Mouse (Mus musculus): Measurements from ENCODE around the gene Baiap3. TPM values are rescaled to one million over a fixed set of nuclear protein-coding genes. Genes with fewer than 3 reads are reported as not detected.

Gene Baiap3
- under 1 TPM in 1 of 2 experiments, not detected in 1; 0.08 TPM for total RNA-seq (2021)
- long read RNA-seq, experiment 1, result 0 reads
- long read RNA-seq, experiment 2, result 0 reads

DNA sequence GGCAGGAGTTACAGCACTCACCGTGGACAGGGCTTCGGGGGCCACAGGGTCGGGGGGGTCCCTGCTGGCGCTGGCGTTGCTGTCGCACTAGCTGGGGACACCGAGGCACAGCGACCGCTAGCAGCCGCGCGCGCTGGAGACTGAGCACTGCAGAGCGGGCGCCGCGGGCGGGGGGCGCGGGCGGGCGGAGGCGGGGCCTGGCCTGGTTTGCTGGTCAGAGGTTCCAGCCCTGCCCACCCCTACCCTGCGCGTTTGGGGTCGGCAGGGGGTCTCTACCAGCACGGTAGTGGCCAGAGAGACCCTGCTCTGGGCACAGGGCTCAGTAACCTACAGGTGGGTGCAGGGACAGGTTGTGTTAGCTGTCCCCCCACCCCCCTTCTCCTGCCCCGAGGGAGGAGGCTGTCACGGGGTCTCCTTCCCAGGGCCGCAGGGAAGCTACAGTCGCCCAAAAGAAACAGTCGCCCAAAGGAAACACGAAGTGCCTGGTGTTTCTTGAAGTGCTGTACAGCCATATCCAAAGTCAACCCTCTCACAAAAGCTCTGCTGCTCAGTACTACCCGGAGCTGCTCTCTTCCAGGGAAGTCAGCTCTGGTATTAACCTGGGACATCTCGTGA is at the start of gene Baiap3:
Baiap3 (minus strand) TSS at position 225 of the 615 bp plus-strand sequence.
- Histone ChIP-seq H3K27ac (no peak within 1 kb of the TSS), H3K4me3 (peak within 1 kb of the TSS; percentile 37)
- no peak for DNase-seq
- intact Hi-C loops (cut with DNase I), result no loop called here
- no peak for TF ChIP-seq CTCF (IDR thresholded peaks at IDR 0.05)

DNA sequence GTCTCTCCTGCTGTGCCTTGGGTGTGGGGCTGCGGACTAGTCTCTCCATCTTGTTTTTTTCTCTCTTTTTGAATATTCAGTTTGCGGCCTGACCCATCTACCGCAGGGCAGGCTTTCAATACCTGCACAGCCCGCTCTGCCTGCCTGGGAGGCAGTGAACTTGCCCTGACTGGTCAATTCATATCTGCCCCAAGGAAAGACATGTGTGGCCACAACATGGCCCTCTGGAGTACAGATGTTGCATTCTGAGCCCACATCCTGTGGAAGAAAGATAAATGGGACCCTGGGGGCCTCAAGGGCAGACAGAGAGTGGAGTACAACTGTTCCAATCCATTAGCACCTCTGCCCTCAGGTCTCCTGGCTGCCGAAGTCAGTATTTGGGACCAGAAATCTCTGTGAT is 41.9 kb upstream of the Baiap3 start, which contains the start of gene Prss34:
Prss34 (plus strand) TSS at position 301 of the 400 bp plus-strand sequence.
- Histone ChIP-seq H3K4me3 (no peak within 1 kb of the TSS), H3K27ac (no peak within 1 kb of the TSS)
- no peak for TF ChIP-seq CTCF (IDR thresholded peaks at IDR 0.05)
- intact Hi-C loops (cut with DNase I), result no loop called here
- no peak for DNase-seq

DNA sequence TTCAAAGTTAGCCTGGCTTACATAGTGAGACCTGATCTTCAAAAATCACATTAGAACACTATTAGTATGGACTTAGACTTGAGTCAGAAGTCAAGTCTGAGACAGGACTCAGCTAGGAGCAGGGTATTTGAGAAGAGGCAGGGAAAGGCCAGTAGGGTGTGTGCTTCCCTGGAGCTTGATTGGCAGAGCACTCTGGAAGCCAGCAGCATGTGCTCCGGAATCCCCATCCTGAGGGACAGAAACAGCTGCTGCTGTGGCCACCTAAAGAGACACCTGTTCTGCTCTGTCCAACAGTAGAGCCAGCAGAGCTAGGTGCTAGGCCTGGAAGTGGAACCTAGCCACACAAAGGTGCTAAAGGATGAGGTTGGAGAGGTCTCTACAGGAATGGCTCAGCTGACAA is 37.9 kb upstream of the Baiap3 start:
- H3K4me3 ChIP-seq, result no peak overlapping the region
- peak; percentile 8; the same call in 1 of the 2 replicates for TF ChIP-seq CTCF (IDR thresholded peaks at IDR 0.05)
- peak; percentile 43 for DNase-seq
- intact Hi-C loops (cut with DNase I), result no loop called here
- H3K27ac ChIP-seq, result no peak overlapping the region

DNA sequence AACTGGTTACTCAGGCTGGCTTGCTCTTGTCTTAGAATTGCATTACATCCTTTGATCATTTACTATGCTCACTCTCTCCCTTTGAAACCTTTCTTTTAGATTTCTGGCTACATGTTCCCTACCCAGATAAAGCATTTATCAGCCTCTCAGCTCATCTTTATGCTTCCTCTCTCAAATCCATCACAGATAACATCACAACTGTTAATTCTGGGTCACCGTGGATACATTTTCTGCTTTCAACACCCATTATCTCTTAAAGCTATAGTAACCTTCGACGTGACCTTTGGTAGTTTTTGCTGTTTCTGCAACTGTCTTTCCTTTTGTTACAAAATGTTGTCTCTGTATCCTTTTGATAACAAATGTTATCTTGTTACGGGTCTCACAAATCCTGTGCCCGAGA is 37.3 kb upstream of the Baiap3 start:
- intact Hi-C loops (cut with DNase I), result no loop called here
- no peak overlapping the region for H3K27ac ChIP-seq

DNA sequence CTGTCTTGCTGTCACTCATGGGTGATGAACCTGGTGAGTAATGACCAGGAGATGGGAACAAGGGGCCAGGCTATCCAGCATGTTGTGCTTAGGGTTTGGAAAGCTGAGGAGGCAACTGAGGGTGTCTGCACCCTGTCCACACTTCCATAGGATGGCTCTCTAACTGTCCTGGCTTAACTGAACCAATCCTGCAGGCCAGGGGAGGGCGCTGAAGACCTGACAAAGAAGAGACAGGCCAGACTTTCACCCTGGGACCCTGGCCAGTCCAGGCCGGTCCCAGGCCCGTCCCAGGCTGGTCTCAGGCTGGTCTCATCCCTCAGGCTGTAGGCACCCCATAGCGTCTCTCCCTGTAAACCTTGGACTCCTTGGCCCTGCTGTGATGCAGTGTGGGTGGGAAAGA is 34.2 kb upstream of the Baiap3 start:
- intact Hi-C loops (cut with DNase I), result no loop called here
- no peak for TF ChIP-seq CTCF (IDR thresholded peaks at IDR 0.05)
- no peak for DNase-seq
- H3K27ac ChIP-seq, result no peak overlapping the region
- no peak overlapping the region for H3K4me3 ChIP-seq

More for the DNA sequence above, 37.3 kb upstream of the Baiap3 start:
- DNase-seq, result no peak
- H3K4me3 ChIP-seq, result no peak overlapping the region
- no peak for TF ChIP-seq CTCF (IDR thresholded peaks at IDR 0.05)

DNA sequence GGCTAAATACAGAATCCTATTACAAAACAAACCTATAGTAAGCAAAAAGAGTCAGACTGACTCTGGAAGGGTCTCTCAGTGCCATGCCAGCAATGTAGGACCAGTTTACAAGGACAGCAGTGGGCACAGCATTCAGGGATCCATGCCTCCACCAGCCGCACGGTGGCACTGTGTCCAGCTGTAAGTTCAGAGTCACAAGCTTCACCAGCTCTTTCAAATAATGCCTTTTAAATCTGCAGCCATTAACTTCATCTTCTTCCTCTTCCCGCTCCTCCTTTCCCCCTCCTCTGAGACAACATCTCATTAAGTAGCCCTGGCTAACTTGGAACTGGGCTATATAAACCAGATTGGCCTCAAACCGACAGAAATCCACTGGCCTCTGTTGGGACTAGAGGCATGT is 32.7 kb upstream of the Baiap3 start:
- Histone ChIP-seq H3K4me3 (no peak overlapping the region), H3K27ac (no peak overlapping the region)
- peak; percentile 73 for TF ChIP-seq CTCF (IDR thresholded peaks at IDR 0.05)
- no peak for DNase-seq
- intact Hi-C loops (cut with DNase I), result no loop called here

DNA sequence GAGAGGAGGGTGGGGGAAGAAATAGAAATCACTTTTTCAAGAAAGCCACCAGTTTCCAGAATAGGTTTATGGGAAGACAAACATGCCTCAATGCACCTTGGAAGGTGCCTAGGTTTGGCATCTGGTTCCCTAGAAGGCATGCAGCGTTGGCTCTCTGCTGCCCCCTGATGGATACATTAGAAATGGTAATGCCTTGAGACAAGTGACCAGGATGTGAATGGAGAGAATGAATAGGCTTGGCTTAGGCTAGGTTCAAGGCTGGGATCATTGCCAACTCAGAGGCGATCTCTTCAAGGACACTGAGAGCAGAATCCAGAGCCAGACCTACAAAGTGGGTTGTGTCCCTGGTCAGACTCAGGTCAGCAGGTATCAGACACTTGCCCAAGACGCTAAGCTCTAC is 28.9 kb upstream of the Baiap3 start:
- DNase-seq, result peak; percentile 62
- H3K27ac ChIP-seq, result no peak overlapping the region
- intact Hi-C loops (cut with DNase I), result no loop called here
- H3K4me3 ChIP-seq, result no peak overlapping the region
- TF ChIP-seq CTCF (IDR thresholded peaks at IDR 0.05), result peak; percentile 97

DNA sequence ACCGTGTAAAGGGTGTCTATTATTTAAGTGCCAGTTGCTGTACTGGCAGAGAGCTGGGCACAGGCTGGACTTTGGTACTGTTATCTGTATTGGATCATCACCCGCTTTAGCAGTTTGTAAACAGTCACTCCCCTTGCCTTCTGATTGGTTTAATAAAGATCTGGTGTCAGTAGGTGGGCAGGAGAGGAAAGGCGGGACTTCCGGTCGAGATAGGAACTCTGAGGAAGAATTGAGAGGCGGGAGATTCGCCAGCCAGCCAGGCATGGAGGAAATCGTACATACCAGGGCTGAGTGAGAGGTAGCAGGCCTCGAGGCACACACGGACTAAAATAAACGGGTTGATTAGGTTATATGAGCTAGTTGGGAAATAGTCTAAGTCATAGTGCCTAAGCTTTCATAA is 26.0 kb upstream of the Baiap3 start:
- no peak for TF ChIP-seq CTCF (IDR thresholded peaks at IDR 0.05)
- peak; percentile 51 for DNase-seq
- intact Hi-C loops (cut with DNase I), result no loop called here

DNA sequence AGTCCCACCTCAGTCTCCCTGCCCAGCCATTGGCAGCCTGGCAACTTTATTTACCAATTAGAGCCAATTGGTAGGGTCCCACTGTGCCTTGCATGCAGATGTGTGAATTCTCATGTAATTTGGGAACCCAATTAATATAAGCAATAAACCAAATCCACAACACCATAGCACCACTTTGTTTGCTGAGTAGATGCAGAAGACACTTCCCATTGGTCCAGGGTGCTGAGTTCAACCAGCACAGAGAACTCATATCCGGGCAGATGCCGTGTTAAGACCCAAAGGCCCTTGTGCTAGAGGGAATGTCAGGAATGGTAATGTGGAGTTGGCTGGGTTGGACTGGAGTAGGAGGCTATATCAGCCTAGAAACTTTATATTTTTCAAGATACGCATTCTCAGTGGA is 19.7 kb upstream of the Baiap3 start:
- intact Hi-C loops (cut with DNase I), result no loop called here

More for the DNA sequence above, 26.0 kb upstream of the Baiap3 start:
- Histone ChIP-seq H3K4me3 (peak overlapping the region; percentile 38), H3K27ac (peak overlapping the region; percentile 49; the same call in 1 of the 2 replicates)

DNA sequence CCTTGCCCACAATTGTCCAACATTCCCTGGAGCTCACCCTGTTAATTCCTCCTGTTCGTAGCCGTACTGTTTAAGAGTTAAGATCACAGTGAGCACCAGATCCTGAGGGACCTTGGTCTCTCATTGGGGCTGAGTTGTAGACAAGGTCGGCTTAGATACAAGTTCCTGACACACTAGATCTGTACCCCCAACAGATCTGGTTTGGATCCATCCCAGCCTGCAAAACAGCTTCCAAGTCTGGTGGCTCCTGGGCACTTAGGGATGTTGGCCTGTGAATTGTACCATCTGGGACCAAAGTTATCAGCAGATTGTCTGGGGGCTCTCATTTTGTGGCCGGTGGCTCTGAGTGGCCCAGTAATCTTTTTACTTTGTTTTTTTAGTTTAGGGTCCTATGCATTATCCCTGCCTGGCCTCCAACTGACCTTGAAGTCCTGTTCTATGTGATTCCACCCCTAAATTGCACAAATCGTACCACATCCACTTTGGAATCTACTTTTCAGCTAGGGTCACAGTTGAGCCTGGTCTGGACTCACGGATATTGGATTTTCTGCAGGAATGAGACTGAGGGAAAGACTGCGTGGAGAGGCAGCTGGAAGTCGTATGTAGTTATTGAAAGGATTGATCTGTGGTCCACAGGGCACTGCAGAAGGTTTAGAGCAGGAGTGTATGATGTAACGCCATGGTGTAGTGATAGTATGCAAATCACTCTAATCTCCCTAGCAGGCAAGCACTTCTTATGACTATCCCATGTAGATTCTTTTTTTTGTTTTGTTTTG is 18.6 kb upstream of the Baiap3 start, which contains the start of gene Ube2i:
Ube2i (minus strand) TSS at position 52 of the 776 bp plus-strand sequence.
- intact Hi-C loops (cut with DNase I), result loop anchor here (5.0 kb wide), 3 partner anchors 87 to 337 kb away; partner anchors contain the start of genes Mapk8ip3, Telo2 and Unkl
- H3K27ac ChIP-seq, result peak within 1 kb of the TSS; percentile 99
- DNase-seq, result no peak
- H3K4me3 ChIP-seq, result peak within 1 kb of the TSS; percentile 89
- TF ChIP-seq CTCF (IDR thresholded peaks at IDR 0.05), result no peak

More for the DNA sequence above, 19.7 kb upstream of the Baiap3 start:
- no peak overlapping the region for H3K4me3 ChIP-seq
- TF ChIP-seq CTCF (IDR thresholded peaks at IDR 0.05), result no peak
- no peak overlapping the region for H3K27ac ChIP-seq
- DNase-seq, result no peak

DNA sequence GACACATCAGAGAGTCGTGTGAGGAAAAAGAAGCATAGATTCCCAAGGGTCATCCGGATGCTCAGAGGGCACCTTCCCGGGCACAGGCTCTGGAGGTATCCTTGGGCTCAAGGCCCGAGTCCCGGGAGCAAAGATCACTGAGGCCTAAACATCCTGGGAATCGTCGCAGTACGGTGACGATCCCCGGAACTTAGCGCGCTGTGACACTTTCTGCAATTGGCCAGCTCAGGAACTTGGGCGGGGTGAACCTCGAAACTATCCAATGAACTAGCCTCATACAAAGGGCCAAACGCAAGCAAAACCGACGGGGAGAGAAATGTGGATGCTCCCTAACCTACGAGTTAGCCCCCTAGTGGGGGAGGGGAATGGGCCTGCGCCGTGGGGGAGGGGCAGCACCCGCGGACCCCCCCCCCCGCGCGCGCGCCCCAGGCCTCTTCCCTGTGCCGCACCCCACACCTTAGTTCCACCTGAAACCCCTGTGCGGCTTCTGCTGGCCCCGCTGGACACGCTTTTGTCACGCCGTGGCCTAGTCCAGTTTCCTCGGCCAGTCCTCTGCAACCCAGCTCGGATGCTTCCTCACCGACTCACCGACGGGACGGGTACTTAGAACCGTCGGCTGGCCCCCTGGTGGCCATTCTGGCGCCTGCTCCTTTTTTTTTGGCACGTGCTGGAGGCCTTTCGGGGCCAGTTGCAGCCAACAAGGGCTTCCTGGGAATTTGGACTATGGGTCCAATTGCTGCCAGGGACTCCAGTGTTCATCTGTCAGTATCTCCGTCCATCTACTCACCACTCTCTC is 17.7 kb upstream of the Baiap3 start:
- H3K27ac ChIP-seq, result peak overlapping the region; percentile 99
- DNase-seq, result peak; percentile 93
- peak overlapping the region; percentile 89 for H3K4me3 ChIP-seq
- peak; percentile 80 for TF ChIP-seq CTCF (IDR thresholded peaks at IDR 0.05)
- intact Hi-C loops (cut with DNase I), result loop anchor here (5.0 kb wide), 3 partner anchors 87 to 337 kb away; partner anchors contain the start of genes Mapk8ip3, Telo2 and Unkl

All from gastrocnemius, adult 2 months (tissue).